Mouse (Mus musculus): ENCODE results near the gene Gucy1b2.

DNA sequence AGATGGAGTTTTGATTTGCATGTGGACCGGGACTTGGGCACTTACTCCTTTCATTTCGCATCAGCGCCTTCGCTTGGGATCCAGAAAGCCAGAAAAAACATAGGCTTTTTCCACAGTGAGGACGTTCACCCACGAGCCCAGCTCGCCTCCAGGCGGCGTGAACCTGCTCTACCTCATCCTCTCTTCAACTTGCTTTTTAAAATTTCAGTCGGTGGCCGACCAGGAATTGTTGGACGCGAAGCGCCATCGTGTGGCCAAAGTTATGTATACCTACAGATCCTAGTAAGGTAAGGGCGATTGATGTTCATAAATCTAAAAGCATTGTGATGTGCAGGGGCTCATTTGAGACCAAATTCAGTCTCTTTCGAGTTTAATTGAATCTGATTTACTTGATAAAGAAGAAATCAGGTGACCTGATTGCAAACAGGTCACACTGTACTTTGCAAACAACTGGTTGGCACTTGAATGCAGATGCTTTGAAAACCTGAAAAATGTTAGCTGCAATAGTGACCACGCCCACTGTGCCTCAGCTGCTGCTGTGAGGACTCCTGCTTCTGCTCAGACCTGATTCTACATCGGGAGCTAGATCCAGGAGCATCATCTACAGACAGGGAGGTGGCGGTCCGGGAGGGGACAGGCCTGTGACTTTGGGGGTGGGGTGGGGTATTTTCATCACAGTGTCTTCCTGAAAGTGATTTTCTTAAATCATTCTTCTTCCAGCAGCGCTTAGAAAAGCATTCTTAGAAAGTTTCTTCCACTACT lies 1.5 kb upstream of the Gucy1b2 start:
- peak; percentile 95 for TF ChIP-seq CTCF (IDR thresholded peaks at IDR 0.05; ENCODE audit: low read depth)
- TF ChIP-seq EP300 (optimal IDR thresholded peaks at IDR 0.05), result no peak

Data from stomach, postnatal 0 days (tissue).